Mouse (Mus musculus): ENCODE results near the gene Coro7. TPM values are rescaled to one million over a fixed set of nuclear protein-coding genes. Genes with fewer than 3 reads are reported as not detected.

The Coro7 gene
- polyA plus RNA-seq, 1 experiment from 2014 or later: 18.6 TPM

GRCm38 (mm10) chr16:4602189-4602588 is 77.4 kb downstream of the Coro7 start:
- ATAC-seq (ENCODE audit: insufficient number of reproducible peaks, insufficient read depth, low FRiP score, low TSS enrichment, low read depth): no peak
- no peaks in the 10 kb centered on the region for H3K27me3 ChIP-seq
- no peaks in the 10 kb centered on the region for H3K9me3 ChIP-seq
- H3K4me1 ChIP-seq (replicated peaks): peaks cover 99% of the 10 kb centered on the region
- 11% methylated on average over 3 of the region's 3 CpGs for WGBS
- H3K27ac ChIP-seq: peak overlapping the region; percentile 94
- H3K36me3 ChIP-seq: no peaks in the 10 kb centered on the region
- 0 out of 2 replicates have a peak overlapping the region, but pooled peaks have one; percentile 8 for H3K4me3 ChIP-seq (replicated peaks)
- H3K9ac ChIP-seq (replicated peaks): peak overlapping the region; percentile 31; the same call in 1 of the 2 replicates
- H3K4me2 ChIP-seq: peak overlapping the region; percentile 48

- no peak overlapping the region for H3K9ac ChIP-seq (replicated peaks)
- no peak overlapping the region for H3K4me2 ChIP-seq
- no peaks in the 10 kb centered on the region for H3K9me3 ChIP-seq
- 72% methylated on average over 9 of the region's 9 CpGs for WGBS
- no peak overlapping the region for H3K4me3 ChIP-seq (replicated peaks)
- H3K27ac ChIP-seq: peak overlapping the region; percentile 94
- peaks cover 99% of the 10 kb centered on the region for H3K4me1 ChIP-seq (replicated peaks)
- no peaks in the 10 kb centered on the region for H3K36me3 ChIP-seq
- H3K27me3 ChIP-seq: no peaks in the 10 kb centered on the region
- no peak for ATAC-seq (ENCODE audit: insufficient number of reproducible peaks, insufficient read depth, low FRiP score, low TSS enrichment, low read depth)
Measured at GRCm38 (mm10) chr16:4600701-4601310, 78.8 kb downstream of the Coro7 start.

GRCm38 (mm10) chr16:4599616-4600015 is 80.0 kb downstream of the Coro7 start:
- Histone ChIP-seq H3K27ac (0 out of 2 replicates have a peak overlapping the region, but pooled peaks have one; percentile 25), H3K4me3 (replicated peaks) (no peak overlapping the region), H3K9me3 (no peaks in the 10 kb centered on the region), H3K36me3 (no peaks in the 10 kb centered on the region), H3K27me3 (no peaks in the 10 kb centered on the region), H3K9ac (replicated peaks) (no peak overlapping the region), H3K4me1 (replicated peaks) (peaks cover 94% of the 10 kb centered on the region), H3K4me2 (no peak overlapping the region)
- 79% methylated on average over 3 of the region's 3 CpGs for whole genome bisulfite sequencing
- no peak for ATAC-seq (ENCODE audit: insufficient number of reproducible peaks, insufficient read depth, low FRiP score, low TSS enrichment, low read depth)

GRCm38 (mm10) chr16:4598891-4599543 is 80.6 kb downstream of the Coro7 start:
- no peak for ATAC-seq (ENCODE audit: insufficient number of reproducible peaks, insufficient read depth, low FRiP score, low TSS enrichment, low read depth)
- H3K36me3 ChIP-seq: no peaks in the 10 kb centered on the region
- no peak overlapping the region for H3K9ac ChIP-seq (replicated peaks)
- 20% methylated on average over 6 of the region's 6 CpGs for WGBS
- peaks cover 88% of the 10 kb centered on the region for H3K4me1 ChIP-seq (replicated peaks)
- H3K4me3 ChIP-seq (replicated peaks): no peak overlapping the region
- no peaks in the 10 kb centered on the region for H3K9me3 ChIP-seq
- peak overlapping the region; percentile 99 for H3K4me2 ChIP-seq
- peak overlapping the region; percentile 78; the same call in 1 of the 2 replicates for H3K27ac ChIP-seq
- H3K27me3 ChIP-seq: no peaks in the 10 kb centered on the region

GRCm38 (mm10) chr16:4598041-4598440 is 81.5 kb downstream of the Coro7 start:
- Histone ChIP-seq H3K9me3 (no peaks in the 10 kb centered on the region), H3K36me3 (no peaks in the 10 kb centered on the region), H3K4me3 (replicated peaks) (peak overlapping the region; percentile 89), H3K27me3 (no peaks in the 10 kb centered on the region), H3K27ac (peak overlapping the region; percentile 78), H3K4me1 (replicated peaks) (peaks cover 88% of the 10 kb centered on the region), H3K4me2 (peak overlapping the region; percentile 99), H3K9ac (replicated peaks) (peak overlapping the region; percentile 50; the same call in 1 of the 2 replicates)
- 54% methylated on average over 5 of the region's 5 CpGs for WGBS
- ATAC-seq (ENCODE audit: insufficient number of reproducible peaks, insufficient read depth, low FRiP score, low TSS enrichment, low read depth): no peak

GRCm38 (mm10) chr16:4597296-4597695 is 82.3 kb downstream of the Coro7 start:
- peak overlapping the region; percentile 99 for H3K4me2 ChIP-seq
- no peak for ATAC-seq (ENCODE audit: insufficient number of reproducible peaks, insufficient read depth, low FRiP score, low TSS enrichment, low read depth)
- no peaks in the 10 kb centered on the region for H3K9me3 ChIP-seq
- peaks cover 87% of the 10 kb centered on the region for H3K4me1 ChIP-seq (replicated peaks)
- H3K36me3 ChIP-seq: no peaks in the 10 kb centered on the region
- H3K27ac ChIP-seq: peak overlapping the region; percentile 78
- 45% methylated on average over 7 of the region's 7 CpGs for WGBS
- H3K27me3 ChIP-seq: no peaks in the 10 kb centered on the region
- H3K4me3 ChIP-seq (replicated peaks): peak overlapping the region; percentile 89
- peak overlapping the region; percentile 40 for H3K9ac ChIP-seq (replicated peaks)

- ATAC-seq (ENCODE audit: insufficient number of reproducible peaks, insufficient read depth, low FRiP score, low TSS enrichment, low read depth): no peak
- WGBS: 72% methylated on average over 2 of the region's 2 CpGs
- Histone ChIP-seq H3K4me3 (replicated peaks) (peak overlapping the region; percentile 89), H3K4me2 (peak overlapping the region; percentile 99), H3K36me3 (no peaks in the 10 kb centered on the region), H3K9me3 (no peaks in the 10 kb centered on the region), H3K27ac (peak overlapping the region; percentile 78), H3K4me1 (replicated peaks) (peaks cover 87% of the 10 kb centered on the region), H3K9ac (replicated peaks) (peak overlapping the region; percentile 40), H3K27me3 (no peaks in the 10 kb centered on the region)
Measured at GRCm38 (mm10) chr16:4596836-4597235, 82.7 kb downstream of the Coro7 start.

- Histone ChIP-seq H3K9me3 (no peaks in the 10 kb centered on the region), H3K4me1 (replicated peaks) (peaks cover 84% of the 10 kb centered on the region), H3K4me2 (peak overlapping the region; percentile 99), H3K9ac (replicated peaks) (peak overlapping the region; percentile 95), H3K4me3 (replicated peaks) (peak overlapping the region; percentile 89), H3K27me3 (no peaks in the 10 kb centered on the region), H3K27ac (peak overlapping the region; percentile 97), H3K36me3 (peaks cover under 1% of the 10 kb centered on the region)
- no peak for ATAC-seq (ENCODE audit: insufficient number of reproducible peaks, insufficient read depth, low FRiP score, low TSS enrichment, low read depth)
- WGBS: 7% methylated on average over 3 of the region's 3 CpGs
Measured at GRCm38 (mm10) chr16:4596141-4596728, 83.3 kb downstream of the Coro7 start.

- no peak; the same call in 1 of the 2 replicates for ATAC-seq (ENCODE audit: insufficient number of reproducible peaks, insufficient read depth, low FRiP score, low TSS enrichment, low read depth)
- H3K4me2 ChIP-seq: peak overlapping the region; percentile 99
- H3K9ac ChIP-seq (replicated peaks): peak overlapping the region; percentile 95
- H3K9me3 ChIP-seq: no peaks in the 10 kb centered on the region
- H3K27me3 ChIP-seq: no peaks in the 10 kb centered on the region
- 2% methylated on average over 5 of the region's 5 CpGs for WGBS
- peak overlapping the region; percentile 97 for H3K27ac ChIP-seq
- peaks cover 7% of the 10 kb centered on the region for H3K36me3 ChIP-seq
- peaks cover 77% of the 10 kb centered on the region for H3K4me1 ChIP-seq (replicated peaks)
- peak overlapping the region; percentile 89 for H3K4me3 ChIP-seq (replicated peaks)
Measured at GRCm38 (mm10) chr16:4595527-4595963, 84.0 kb downstream of the Coro7 start.

- peak overlapping the region; percentile 97 for H3K27ac ChIP-seq
- H3K4me3 ChIP-seq (replicated peaks): peak overlapping the region; percentile 89
- peak overlapping the region; percentile 99 for H3K4me2 ChIP-seq
- no peaks in the 10 kb centered on the region for H3K9me3 ChIP-seq
- H3K27me3 ChIP-seq: no peaks in the 10 kb centered on the region
- peaks cover 13% of the 10 kb centered on the region for H3K36me3 ChIP-seq
- H3K9ac ChIP-seq (replicated peaks): peak overlapping the region; percentile 95
- peak; percentile 1; the same call in 1 of the 2 replicates for ATAC-seq (ENCODE audit: insufficient number of reproducible peaks, insufficient read depth, low FRiP score, low TSS enrichment, low read depth)
- H3K4me1 ChIP-seq (replicated peaks): peaks cover 72% of the 10 kb centered on the region
- 1% methylated on average over 49 of the region's 52 CpGs for WGBS
Measured at GRCm38 (mm10) chr16:4594814-4595526, 84.6 kb downstream of the Coro7 start.
